Mouse (Mus musculus) midbrain, postnatal 0 days (tissue): ENCODE data around the gene Sh3rf1. TPM values are rescaled to one million over a fixed set of nuclear protein-coding genes. Genes with fewer than 3 reads are reported as not detected.
A peak's percentile ranks its signal among the peaks of the same experiment; 100 is the strongest.

Source experiments
- ATAC-seq: fragments of 200-750 bp; cut with Nextera tagmentation; 2 replicates; pipeline ENCODE4 v1.8.0; 2017; ENCODE audit warnings: moderate number of reproducible peaks, mild to moderate bottlenecking, moderate TSS enrichment, moderate library complexity; ENCODE audit not compliant: low FRiP score
- DNase-seq: peaks from one replicate; pipeline ENCODE4 v3.0.0-alpha.2; 2015; ENCODE audit warnings: low spot score
- H3K27ac ChIP-seq: fragments of 300-500 bp; sonication (generic); 2 replicates; pipeline ENCODE4 v1.5.1; 2014; ENCODE audit warnings: low read depth, mild to moderate bottlenecking, low read length, mixed read lengths
- H3K27me3 ChIP-seq: fragments of 300-500 bp; sonication (generic); 2 replicates; pipeline ENCODE4 v1.6.1; 2014; ENCODE audit warnings: low read length, control low read depth, mixed read lengths; ENCODE audit not compliant: insufficient read depth
- H3K36me3 ChIP-seq: fragments of 300-500 bp; sonication (generic); 2 replicates; pipeline ENCODE4 v1.6.1; 2014; ENCODE audit warnings: low read length, control low read depth, mixed read lengths; ENCODE audit not compliant: insufficient read depth
- H3K4me1 ChIP-seq: fragments of 300-500 bp; sonication (generic); 2 replicates; pipeline ENCODE4 v1.6.1; 2014; ENCODE audit warnings: mild to moderate bottlenecking, control low read depth, antibody characterized with exemption, low read length, mixed read lengths; ENCODE audit not compliant: insufficient read depth
- H3K4me2 ChIP-seq: fragments of 300-500 bp; sonication (generic); 2 replicates; pipeline ENCODE4 v1.6.1; 2014; ENCODE audit warnings: low read depth, mild to moderate bottlenecking, low read length, mixed read lengths; ENCODE audit not compliant: poor library complexity, severe bottlenecking
- H3K4me3 ChIP-seq: fragments of 300-500 bp; sonication (generic); 2 replicates; pipeline ENCODE4 v1.5.1; 2014; ENCODE audit warnings: low read depth, mild to moderate bottlenecking, low read length, moderate library complexity
- H3K9ac ChIP-seq: fragments of 300-500 bp; sonication (generic); replicated peaks from 2 replicates; pipeline ENCODE4 v1.6.1; 2014; ENCODE audit warnings: mild to moderate bottlenecking, low read length, moderate library complexity, mixed read lengths; ENCODE audit not compliant: poor library complexity, severe bottlenecking
- H3K9me3 ChIP-seq: fragments of 300-500 bp; sonication (generic); 2 replicates; pipeline ENCODE4 v1.6.1; 2016; ENCODE audit warnings: low read length, control low read depth
- CTCF ChIP-seq: IDR thresholded peaks from 2 replicates; pipeline ENCODE4 v1.5.1; 2016; ENCODE audit warnings: antibody characterized with exemption, mild to moderate bottlenecking
- WGBS: fragments of 180-500 bp; shearing (Covaris S2); extraction: QIAGEN DNeasy Blood & Tissue Kit; methylation state at CpG from one replicate; pipeline ENCODE4 v1.1.7; 2014; 5-methylcytosine and 5-hydroxymethylcytosine counted together
- polyA plus RNA-seq: library from polyadenylated mRNA; unstranded; fragments of >200 nt; fragmentation: Nextera tagmentation; extraction: Ambion mirVana; gene quantifications from 2 replicates; pipeline ENCODE4 v1.2.1, GENCODE M21; 2015
- total RNA-seq: library from RNA; depleted of rRNA; stranded (reverse); fragments of >200 nt; gene quantifications from 2 replicates; pipeline ENCODE4 v1.2.3, GENCODE M21; 2014

Gene Sh3rf1
- total and polyA plus RNA-seq, 2 experiments from 2014 or later: 23.9 to 37.5 TPM

DNA sequence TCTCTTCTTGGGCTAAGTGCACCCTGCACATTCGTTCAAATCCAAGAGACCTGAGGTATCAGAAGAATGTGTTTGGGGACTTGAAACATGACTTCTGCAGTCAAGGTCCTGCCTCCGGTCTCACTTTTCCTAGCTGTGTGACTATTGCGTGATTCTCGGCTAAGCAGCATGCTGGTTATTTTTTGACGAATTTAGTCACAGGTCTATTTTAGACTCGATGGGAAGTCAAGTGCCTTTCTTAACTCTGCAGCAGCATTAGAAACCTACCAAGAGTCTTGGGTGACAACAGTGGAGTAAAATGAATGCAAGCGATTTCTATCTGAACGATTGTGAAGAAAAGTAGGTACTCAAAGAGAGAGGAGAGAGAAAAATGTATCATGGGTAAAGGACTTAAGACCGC is 149.6 kb downstream of the Sh3rf1 start:
- DNase-seq (no peak), ATAC-seq (no peak)
- Histone ChIP-seq H3K4me2 (no peak overlapping the region), H3K36me3 (0 out of 2 replicates have a peak, but pooled peaks cover 11% of the 10 kb centered on the region), H3K9ac (no peak overlapping the region), H3K9me3 (no peaks in the 10 kb centered on the region), H3K4me3 (no peak overlapping the region), H3K27me3 (no peaks in the 10 kb centered on the region), H3K27ac (no peak overlapping the region), H3K4me1 (no peaks in the 10 kb centered on the region)
- no peak for TF ChIP-seq CTCF
- 88% methylated on average over 9 of the region's 9 CpGs for WGBS

DNA sequence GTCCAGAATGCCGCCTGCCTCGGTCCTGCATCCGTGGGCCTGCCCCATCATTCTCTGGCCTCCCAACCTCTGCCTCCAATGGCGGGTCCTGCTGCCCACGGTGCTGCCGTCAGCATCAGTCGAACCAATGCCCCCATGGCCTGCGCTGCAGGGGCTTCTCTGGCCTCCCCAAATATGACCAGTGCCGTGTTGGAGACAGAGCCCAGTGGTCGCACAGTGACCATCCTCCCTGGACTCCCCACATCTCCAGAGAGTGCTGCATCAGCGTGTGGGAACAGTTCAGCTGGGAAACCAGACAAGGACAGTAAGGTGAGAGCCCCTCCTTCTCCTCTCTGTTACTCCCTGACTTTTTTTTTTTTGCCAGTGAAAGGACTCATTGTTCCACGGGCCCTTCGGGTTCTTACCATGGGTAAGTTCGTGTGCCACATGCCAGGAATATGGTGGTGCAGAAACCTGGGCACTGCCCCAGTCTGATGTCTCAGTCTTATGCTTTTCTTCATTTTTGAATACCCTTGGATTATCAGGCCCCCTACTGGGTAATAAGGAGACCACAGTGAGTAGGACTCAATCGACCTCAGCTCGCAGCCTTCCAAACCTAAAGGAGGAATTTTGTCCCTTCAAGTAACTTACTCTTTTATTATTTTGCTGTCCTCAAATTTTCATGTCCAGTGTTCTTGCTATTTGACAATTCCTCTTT is 150.5 kb downstream of the Sh3rf1 start:
- whole genome bisulfite sequencing: 81% methylated on average over 16 of the region's 16 CpGs
- DNase-seq: no peak

DNA sequence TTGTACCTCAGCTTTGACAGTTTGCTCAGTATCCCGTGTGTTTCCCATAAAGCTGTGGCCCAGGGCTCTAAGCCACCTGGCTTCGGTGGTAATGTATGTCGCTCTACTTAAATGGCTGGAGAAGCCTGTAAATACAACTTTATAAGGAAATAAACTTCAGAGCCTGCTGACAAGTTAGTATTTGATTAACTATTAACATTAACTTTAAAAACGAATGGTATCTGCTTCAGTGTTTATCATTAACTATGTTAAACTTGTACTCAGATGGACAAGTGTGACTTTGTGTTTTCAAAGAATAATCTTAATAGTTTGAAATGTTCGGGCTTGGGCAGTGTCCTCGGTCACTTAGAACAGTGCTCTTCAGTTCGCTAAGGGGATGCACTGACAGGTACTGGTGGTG is 151.5 kb downstream of the Sh3rf1 start:
- Histone ChIP-seq H3K36me3 (0 out of 2 replicates have a peak, but pooled peaks cover 14% of the 10 kb centered on the region), H3K4me1 (no peaks in the 10 kb centered on the region), H3K27me3 (no peaks in the 10 kb centered on the region), H3K4me2 (no peak overlapping the region), H3K9ac (no peak overlapping the region), H3K9me3 (no peaks in the 10 kb centered on the region), H3K4me3 (no peak overlapping the region), H3K27ac (no peak overlapping the region)
- no peak for DNase-seq
- no peak for ATAC-seq
- 96% methylated on average over 7 of the region's 7 CpGs for WGBS
- TF ChIP-seq CTCF: no peak

More for the DNA sequence above, 150.5 kb downstream of the Sh3rf1 start:
- Histone ChIP-seq H3K27me3 (no peaks in the 10 kb centered on the region), H3K27ac (no peak overlapping the region), H3K4me3 (no peak overlapping the region), H3K4me1 (no peaks in the 10 kb centered on the region), H3K9ac (no peak overlapping the region), H3K4me2 (no peak overlapping the region), H3K9me3 (no peaks in the 10 kb centered on the region), H3K36me3 (0 out of 2 replicates have a peak, but pooled peaks cover 11% of the 10 kb centered on the region)
- TF ChIP-seq CTCF: peak; percentile 58
- no peak for ATAC-seq

DNA sequence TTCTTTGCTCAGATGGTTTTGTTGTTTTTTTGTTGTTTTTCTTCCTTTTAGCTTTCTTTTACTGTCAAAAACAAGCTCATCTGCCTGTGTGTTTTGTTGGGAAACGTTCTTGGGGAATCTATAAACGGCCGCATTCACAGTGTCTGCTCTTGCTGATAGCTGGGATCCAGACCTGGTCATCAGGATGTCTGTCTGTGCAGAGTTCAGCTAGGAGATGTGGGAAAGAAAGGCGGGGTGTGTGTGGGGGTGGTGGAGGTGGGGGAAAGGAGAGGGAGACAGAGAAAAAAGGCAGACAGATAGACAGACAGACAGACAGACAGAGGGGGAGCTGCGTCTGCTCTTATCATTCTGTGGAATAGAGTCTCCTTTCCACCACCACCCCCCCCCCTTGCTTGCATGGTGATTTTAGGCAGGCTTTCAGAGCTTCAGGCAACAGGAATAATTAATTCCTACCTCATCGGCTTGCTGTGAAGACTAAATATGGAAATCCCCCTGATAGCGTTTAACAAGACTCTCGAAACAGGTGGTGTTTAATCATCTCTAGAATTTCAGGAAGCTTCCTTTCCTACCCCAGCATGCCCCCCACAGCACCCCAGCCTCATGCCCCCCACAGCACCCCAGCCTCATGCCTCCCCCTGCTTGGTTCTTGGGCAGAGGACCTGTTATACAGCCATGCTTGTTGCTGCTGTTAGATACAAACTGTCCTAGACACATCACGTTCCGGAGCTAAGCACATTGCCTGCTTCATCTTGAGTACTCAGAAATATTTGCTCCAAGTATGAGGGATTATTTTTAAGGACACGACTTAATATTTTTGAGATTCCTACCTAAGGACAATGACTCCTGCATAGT is 155.4 kb downstream of the Sh3rf1 start:
- WGBS: 42% methylated on average over 11 of the region's 11 CpGs
- peak; percentile 47 for DNase-seq

DNA sequence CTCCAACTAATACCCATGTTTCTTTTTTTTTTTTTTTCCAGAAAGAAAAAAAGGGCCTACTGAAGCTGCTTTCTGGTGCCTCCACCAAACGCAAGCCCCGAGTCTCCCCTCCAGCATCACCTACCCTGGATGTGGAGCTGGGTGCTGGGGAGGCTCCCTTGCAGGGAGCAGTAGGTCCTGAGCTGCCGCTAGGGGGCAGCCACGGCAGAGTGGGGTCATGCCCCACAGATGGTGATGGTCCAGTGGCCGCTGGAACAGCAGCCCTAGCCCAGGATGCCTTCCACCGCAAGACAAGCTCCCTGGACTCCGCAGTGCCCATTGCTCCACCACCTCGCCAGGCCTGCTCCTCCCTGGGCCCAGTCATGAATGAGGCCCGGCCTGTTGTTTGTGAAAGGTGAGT is 160.9 kb downstream of the Sh3rf1 start:
- ATAC-seq: no peak
- no peak overlapping the region for H3K9ac ChIP-seq
- no peaks in the 10 kb centered on the region for H3K9me3 ChIP-seq
- WGBS: 82% methylated on average over 9 of the region's 9 CpGs
- H3K4me3 ChIP-seq: no peak overlapping the region
- no peaks in the 10 kb centered on the region for H3K27me3 ChIP-seq
- peaks cover 15% of the 10 kb centered on the region; the same call in 1 of the 2 replicates for H3K36me3 ChIP-seq
- peak; percentile 26 for TF ChIP-seq CTCF
- H3K27ac ChIP-seq: no peak overlapping the region
- DNase-seq: no peak
- H3K4me2 ChIP-seq: no peak overlapping the region
- peaks cover 5% of the 10 kb centered on the region; the same call in 1 of the 2 replicates for H3K4me1 ChIP-seq

More for the DNA sequence above, 155.4 kb downstream of the Sh3rf1 start:
- Histone ChIP-seq H3K4me2 (no peak overlapping the region; the same call in 1 of the 2 replicates), H3K27ac (peak overlapping the region; percentile 32; the same call in 1 of the 2 replicates), H3K4me1 (no peaks in the 10 kb centered on the region), H3K27me3 (no peaks in the 10 kb centered on the region), H3K9me3 (no peaks in the 10 kb centered on the region), H3K4me3 (no peak overlapping the region), H3K36me3 (0 out of 2 replicates have a peak, but pooled peaks cover 6% of the 10 kb centered on the region), H3K9ac (no peak overlapping the region)
- peak; percentile 74 for ATAC-seq
- no peak for TF ChIP-seq CTCF
